Mouse (Mus musculus) ES-E14 (cell line): ENCODE data around the gene Megf11.

ENCODE experiments used
- CHD2 ChIP-seq: IDR thresholded peaks from 2 replicates; pipeline ENCODE4 v1.6.1; 2014; ENCODE audit warnings: mild to moderate bottlenecking, low read depth, low read length, inconsistent platforms
- MAFK ChIP-seq: IDR thresholded peaks from 2 replicates; pipeline ENCODE4 v1.6.1; 2014; ENCODE audit warnings: mild to moderate bottlenecking, low read depth, low read length, inconsistent platforms; ENCODE audit not compliant: insufficient read depth
- ZNF384 ChIP-seq: IDR thresholded peaks from 2 replicates; pipeline ENCODE4 v1.6.1; 2012; ENCODE audit warnings: low read depth, low read length, inconsistent platforms

GRCm38 (mm10) chr9:64470806-64471205, 85.4 kb downstream of the Megf11 start:
- TF ChIP-seq MAFK = no peak
- TF ChIP-seq ZNF384 = no peak
- TF ChIP-seq CHD2 = no peak
